Mouse (Mus musculus) olfactory bulb, adult 2 months (tissue): Measurements from ENCODE around the gene Clcn1.

Experiments used
- CTCF ChIP-seq: fragments of 200-500 bp; IDR thresholded peaks from 2 replicates; pipeline ENCODE4 v1.5.1; 2012; ENCODE audit warnings: low read depth, mild to moderate bottlenecking, low read length, moderate library complexity; ENCODE audit not compliant: insufficient read depth
- POLR2A ChIP-seq: fragments of 200-500 bp; IDR thresholded peaks from 2 replicates; pipeline ENCODE4 v1.6.1; 2012; ENCODE audit warnings: mild to moderate bottlenecking, low read depth, low read length, moderate library complexity; ENCODE audit not compliant: insufficient read depth

- TF ChIP-seq POLR2A = no peak
- no peak for TF ChIP-seq CTCF
These were observed 66.7 kb downstream of the Clcn1 start for GRCm38 (mm10) chr6:42353180-42353579.
